Mouse (Mus musculus): Measurements from ENCODE around the gene Rxfp1. TPM values are rescaled to one million over a fixed set of nuclear protein-coding genes. Genes with fewer than 3 reads are reported as not detected.
"Not testable (repeated sequence)": the region's sequence is repeated elsewhere in the genome, so short reads cannot be mapped to it uniquely, and the experiment has no call there.

Rxfp1 gene
- 0.19 and 0.75 TPM in 2 replicates for total RNA-seq (2021)
- long read RNA-seq, experiment 1, result 0 reads
- long read RNA-seq, experiment 2, partial matches to known transcripts, result 0 of 1 reads
- long read RNA-seq, experiment 2, other reads (novel, unspliced or antisense), result 1 of 1 reads

GRCm38 (mm10) chr3:79737780-79738179, at the start of gene Rxfp1:
TSS of gene Rxfp1 (minus strand) at chr3:79737880.
- no peak for DNase-seq

- DNase-seq, result peak; percentile 4
Observed at GRCm38 (mm10) chr3:79784362-79784736, 46.7 kb upstream of the Rxfp1 start.

- DNase-seq, result peak; percentile 17
Observed at GRCm38 (mm10) chr3:79783630-79784361, 46.1 kb upstream of the Rxfp1 start.

GRCm38 (mm10) chr3:79772701-79773100, 35.0 kb upstream of the Rxfp1 start:
- peak; percentile 21 for DNase-seq

- DNase-seq, result no peak
Observed at GRCm38 (mm10) chr3:79753736-79754135, 16.1 kb upstream of the Rxfp1 start.

- no peak for DNase-seq
Observed at GRCm38 (mm10) chr3:79746585-79746984, 8.9 kb upstream of the Rxfp1 start.

GRCm38 (mm10) chr3:79745101-79745500, 7.4 kb upstream of the Rxfp1 start:
- DNase-seq, result no peak

GRCm38 (mm10) chr3:79744415-79744814, 6.7 kb upstream of the Rxfp1 start:
- no peak for DNase-seq

GRCm38 (mm10) chr3:79740351-79740750, 2.7 kb upstream of the Rxfp1 start:
- DNase-seq, result no peak

GRCm38 (mm10) chr3:79738451-79738850, 771 bp upstream of the Rxfp1 start:
- no peak for DNase-seq

GRCm38 (mm10) chr3:79726506-79727075, 11.1 kb downstream of the Rxfp1 start:
- no peak for DNase-seq

- no peak for DNase-seq
Observed at GRCm38 (mm10) chr3:79720756-79721484, 16.8 kb downstream of the Rxfp1 start.

GRCm38 (mm10) chr3:79706436-79706835, 31.2 kb downstream of the Rxfp1 start:
- DNase-seq, result no peak

- DNase-seq, result no peak
Observed at GRCm38 (mm10) chr3:79703135-79703534, 34.5 kb downstream of the Rxfp1 start.

GRCm38 (mm10) chr3:79691957-79692356, 45.7 kb downstream of the Rxfp1 start:
- DNase-seq, result no peak

GRCm38 (mm10) chr3:79690111-79690651, 47.5 kb downstream of the Rxfp1 start:
- no peak for DNase-seq

- not testable (repeated sequence) for DNase-seq
Observed at GRCm38 (mm10) chr3:79688101-79688500, 49.6 kb downstream of the Rxfp1 start.

GRCm38 (mm10) chr3:79683529-79683928, 54.2 kb downstream of the Rxfp1 start:
- no peak for DNase-seq

- peak; percentile 11 for DNase-seq
Observed at GRCm38 (mm10) chr3:79682351-79683132, 55.1 kb downstream of the Rxfp1 start.

GRCm38 (mm10) chr3:79676411-79676810, 61.3 kb downstream of the Rxfp1 start:
- DNase-seq, result no peak

GRCm38 (mm10) chr3:79674641-79675040, 63.0 kb downstream of the Rxfp1 start:
- DNase-seq, result no peak

- DNase-seq, result peak; percentile 78
Observed at GRCm38 (mm10) chr3:79673082-79673481, 64.6 kb downstream of the Rxfp1 start.
